Mouse (Mus musculus): ENCODE measurements around the gene Thap8. TPM values are rescaled to one million over a fixed set of nuclear protein-coding genes. Genes with fewer than 3 reads are reported as not detected.

The Thap8 gene
- polyA plus RNA-seq, 1 experiment from 2014 or later, result 0.22 TPM

DNA sequence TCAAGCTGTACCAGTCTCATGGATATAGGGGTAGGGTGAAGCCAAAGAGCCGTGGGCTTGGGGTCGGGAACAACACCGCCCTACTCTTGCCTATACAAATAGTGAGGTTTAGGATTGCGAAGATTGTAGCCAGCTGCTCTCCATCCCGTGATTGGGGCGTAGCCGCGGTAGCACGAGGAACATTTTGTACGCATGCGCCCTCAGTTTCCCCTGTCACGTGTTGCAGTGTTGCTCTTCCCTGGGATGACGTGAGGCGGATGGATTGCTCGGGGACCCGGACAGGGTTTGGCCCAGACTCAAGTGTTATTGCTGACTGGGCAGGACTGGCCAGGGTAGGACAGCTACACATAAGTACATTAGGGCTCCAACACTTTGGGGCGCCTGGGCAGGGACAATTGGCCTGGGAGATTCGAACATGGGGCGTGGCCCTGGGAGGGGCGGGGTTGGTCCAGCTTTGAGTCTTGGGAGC, 810 bp downstream of the Thap8 start:
- peak; percentile 86 for ATAC-seq
- Histone ChIP-seq H3K27ac (ENCODE audit: low read length) (peak overlapping the region; percentile 99), H3K27me3 (replicated peaks; ENCODE audit: control insufficient read depth, insufficient read depth, low read length) (no peaks in the 10 kb centered on the region), H3K4me1 (ENCODE audit: control insufficient read depth, insufficient read depth, low read length) (peaks cover 7% of the 10 kb centered on the region; the same call in 1 of the 2 replicates), H3K36me3 (ENCODE audit: control insufficient read depth, insufficient read depth, low read length) (no peaks in the 10 kb centered on the region), H3K4me2 (ENCODE audit: low read depth, low read length) (peak overlapping the region; percentile 93), H3K4me3 (ENCODE audit: low read length) (peak overlapping the region; percentile 82), H3K9ac (ENCODE audit: low read depth, low read length) (peak overlapping the region; percentile 57), H3K9me3 (ENCODE audit: control insufficient read depth, low read length) (no peaks in the 10 kb centered on the region)
- under 1% methylated on average over 20 of the region's 20 CpGs for WGBS

- no peak for ATAC-seq
- Histone ChIP-seq H3K27me3 (replicated peaks; ENCODE audit: control insufficient read depth, insufficient read depth, low read length) (no peaks in the 10 kb centered on the region), H3K27ac (ENCODE audit: low read length) (no peak overlapping the region), H3K9me3 (ENCODE audit: control insufficient read depth, low read length) (no peaks in the 10 kb centered on the region), H3K4me1 (ENCODE audit: control insufficient read depth, insufficient read depth, low read length) (peaks cover 7% of the 10 kb centered on the region; the same call in 1 of the 2 replicates), H3K4me2 (ENCODE audit: low read depth, low read length) (no peak overlapping the region), H3K4me3 (ENCODE audit: low read length) (no peak overlapping the region), H3K36me3 (ENCODE audit: control insufficient read depth, insufficient read depth, low read length) (no peaks in the 10 kb centered on the region), H3K9ac (ENCODE audit: low read depth, low read length) (no peak overlapping the region)
- 66% methylated on average over 4 of the region's 4 CpGs for WGBS
Observed at GRCm38 (mm10) chr7:30281522-30281921, 1.6 kb downstream of the Thap8 start.

GRCm38 (mm10) chr7:30282740-30283139, 2.8 kb downstream of the Thap8 start:
- H3K9me3 ChIP-seq (ENCODE audit: control insufficient read depth, low read length), result no peaks in the 10 kb centered on the region
- no peak for ATAC-seq
- H3K4me1 ChIP-seq (ENCODE audit: control insufficient read depth, insufficient read depth, low read length), result peaks cover 7% of the 10 kb centered on the region; the same call in 1 of the 2 replicates
- H3K9ac ChIP-seq (ENCODE audit: low read depth, low read length), result no peak overlapping the region
- no peak overlapping the region for H3K4me3 ChIP-seq (ENCODE audit: low read length)
- H3K27ac ChIP-seq (ENCODE audit: low read length), result no peak overlapping the region
- 81% methylated on average over 7 of the region's 7 CpGs for WGBS
- H3K4me2 ChIP-seq (ENCODE audit: low read depth, low read length), result no peak overlapping the region
- H3K36me3 ChIP-seq (ENCODE audit: control insufficient read depth, insufficient read depth, low read length), result no peaks in the 10 kb centered on the region
- no peaks in the 10 kb centered on the region for H3K27me3 ChIP-seq (replicated peaks; ENCODE audit: control insufficient read depth, insufficient read depth, low read length)

- Histone ChIP-seq H3K4me2 (ENCODE audit: low read depth, low read length) (no peak overlapping the region), H3K9ac (ENCODE audit: low read depth, low read length) (no peak overlapping the region), H3K4me3 (ENCODE audit: low read length) (no peak overlapping the region), H3K4me1 (ENCODE audit: control insufficient read depth, insufficient read depth, low read length) (0 out of 2 replicates have a peak, but pooled peaks cover under 1% of the 10 kb centered on the region), H3K27ac (ENCODE audit: low read length) (no peak overlapping the region), H3K27me3 (replicated peaks; ENCODE audit: control insufficient read depth, insufficient read depth, low read length) (no peaks in the 10 kb centered on the region), H3K36me3 (ENCODE audit: control insufficient read depth, insufficient read depth, low read length) (no peaks in the 10 kb centered on the region), H3K9me3 (ENCODE audit: control insufficient read depth, low read length) (no peaks in the 10 kb centered on the region)
- 67% methylated on average over 8 of the region's 8 CpGs for WGBS
- ATAC-seq, result no peak
Observed at GRCm38 (mm10) chr7:30286701-30287410, 7.0 kb downstream of the Thap8 start.

- no peak overlapping the region for H3K27ac ChIP-seq (ENCODE audit: low read length)
- no peaks in the 10 kb centered on the region for H3K27me3 ChIP-seq (replicated peaks; ENCODE audit: control insufficient read depth, insufficient read depth, low read length)
- WGBS, result 63% methylated on average over 6 of the region's 6 CpGs
- 0 out of 2 replicates have a peak, but pooled peaks cover 5% of the 10 kb centered on the region for H3K4me1 ChIP-seq (ENCODE audit: control insufficient read depth, insufficient read depth, low read length)
- no peak overlapping the region for H3K9ac ChIP-seq (ENCODE audit: low read depth, low read length)
- H3K4me3 ChIP-seq (ENCODE audit: low read length), result no peak overlapping the region
- H3K4me2 ChIP-seq (ENCODE audit: low read depth, low read length), result no peak overlapping the region
- no peaks in the 10 kb centered on the region for H3K36me3 ChIP-seq (ENCODE audit: control insufficient read depth, insufficient read depth, low read length)
- no peaks in the 10 kb centered on the region for H3K9me3 ChIP-seq (ENCODE audit: control insufficient read depth, low read length)
- ATAC-seq, result no peak
Observed at GRCm38 (mm10) chr7:30288046-30288445, 8.2 kb downstream of the Thap8 start.

- Histone ChIP-seq H3K9ac (ENCODE audit: low read depth, low read length) (no peak overlapping the region), H3K4me3 (ENCODE audit: low read length) (no peak overlapping the region), H3K27me3 (replicated peaks; ENCODE audit: control insufficient read depth, insufficient read depth, low read length) (no peaks in the 10 kb centered on the region), H3K36me3 (ENCODE audit: control insufficient read depth, insufficient read depth, low read length) (no peaks in the 10 kb centered on the region), H3K9me3 (ENCODE audit: control insufficient read depth, low read length) (no peaks in the 10 kb centered on the region), H3K4me2 (ENCODE audit: low read depth, low read length) (no peak overlapping the region), H3K27ac (ENCODE audit: low read length) (no peak overlapping the region), H3K4me1 (ENCODE audit: control insufficient read depth, insufficient read depth, low read length) (0 out of 2 replicates have a peak, but pooled peaks cover 5% of the 10 kb centered on the region)
- no peak for ATAC-seq
- WGBS, result 68% methylated on average over 7 of the region's 7 CpGs
Observed at GRCm38 (mm10) chr7:30289071-30289713, 9.3 kb downstream of the Thap8 start.

DNA sequence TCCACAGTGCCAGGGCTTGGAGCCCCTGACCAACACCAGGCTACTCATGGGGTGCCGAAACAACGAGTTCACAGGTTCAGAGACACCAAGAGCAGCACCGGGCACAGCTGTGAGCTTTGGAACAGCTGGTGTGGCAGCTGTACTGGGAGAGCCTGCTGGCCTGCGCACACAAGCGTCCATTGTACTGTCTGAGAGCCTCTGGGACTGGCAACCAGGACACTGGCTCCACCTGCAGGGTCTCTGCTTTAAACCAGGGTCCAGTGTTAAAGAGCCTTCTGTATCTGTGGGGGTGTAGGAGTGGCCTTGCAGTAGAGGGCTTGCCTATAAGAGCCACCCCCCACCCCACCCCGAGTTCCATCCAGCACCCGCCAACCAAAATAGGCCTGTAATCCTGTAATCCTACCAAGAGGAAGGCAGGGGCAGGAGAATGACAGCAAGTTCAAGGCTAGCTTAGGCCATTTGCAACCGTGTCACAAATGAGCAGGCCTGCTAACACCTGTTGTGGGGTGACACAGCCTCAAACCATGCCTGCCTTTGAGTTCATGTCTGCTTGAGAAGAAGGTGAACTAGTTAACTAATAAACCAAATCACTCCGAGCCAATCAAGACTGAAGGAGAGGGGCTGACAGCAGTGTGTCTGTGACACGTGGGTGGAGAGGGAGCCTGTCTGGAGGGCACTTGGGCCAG, 10.0 kb downstream of the Thap8 start:
- Histone ChIP-seq H3K4me1 (ENCODE audit: control insufficient read depth, insufficient read depth, low read length) (0 out of 2 replicates have a peak, but pooled peaks cover 5% of the 10 kb centered on the region), H3K9me3 (ENCODE audit: control insufficient read depth, low read length) (no peaks in the 10 kb centered on the region), H3K4me3 (ENCODE audit: low read length) (no peak overlapping the region), H3K4me2 (ENCODE audit: low read depth, low read length) (no peak overlapping the region), H3K36me3 (ENCODE audit: control insufficient read depth, insufficient read depth, low read length) (no peaks in the 10 kb centered on the region), H3K9ac (ENCODE audit: low read depth, low read length) (no peak overlapping the region), H3K27ac (ENCODE audit: low read length) (no peak overlapping the region), H3K27me3 (replicated peaks; ENCODE audit: control insufficient read depth, insufficient read depth, low read length) (no peaks in the 10 kb centered on the region)
- ATAC-seq, result 0 out of 2 replicates have a peak, but pooled peaks have one; percentile 15
- WGBS, result 66% methylated on average over 10 of the region's 10 CpGs

DNA sequence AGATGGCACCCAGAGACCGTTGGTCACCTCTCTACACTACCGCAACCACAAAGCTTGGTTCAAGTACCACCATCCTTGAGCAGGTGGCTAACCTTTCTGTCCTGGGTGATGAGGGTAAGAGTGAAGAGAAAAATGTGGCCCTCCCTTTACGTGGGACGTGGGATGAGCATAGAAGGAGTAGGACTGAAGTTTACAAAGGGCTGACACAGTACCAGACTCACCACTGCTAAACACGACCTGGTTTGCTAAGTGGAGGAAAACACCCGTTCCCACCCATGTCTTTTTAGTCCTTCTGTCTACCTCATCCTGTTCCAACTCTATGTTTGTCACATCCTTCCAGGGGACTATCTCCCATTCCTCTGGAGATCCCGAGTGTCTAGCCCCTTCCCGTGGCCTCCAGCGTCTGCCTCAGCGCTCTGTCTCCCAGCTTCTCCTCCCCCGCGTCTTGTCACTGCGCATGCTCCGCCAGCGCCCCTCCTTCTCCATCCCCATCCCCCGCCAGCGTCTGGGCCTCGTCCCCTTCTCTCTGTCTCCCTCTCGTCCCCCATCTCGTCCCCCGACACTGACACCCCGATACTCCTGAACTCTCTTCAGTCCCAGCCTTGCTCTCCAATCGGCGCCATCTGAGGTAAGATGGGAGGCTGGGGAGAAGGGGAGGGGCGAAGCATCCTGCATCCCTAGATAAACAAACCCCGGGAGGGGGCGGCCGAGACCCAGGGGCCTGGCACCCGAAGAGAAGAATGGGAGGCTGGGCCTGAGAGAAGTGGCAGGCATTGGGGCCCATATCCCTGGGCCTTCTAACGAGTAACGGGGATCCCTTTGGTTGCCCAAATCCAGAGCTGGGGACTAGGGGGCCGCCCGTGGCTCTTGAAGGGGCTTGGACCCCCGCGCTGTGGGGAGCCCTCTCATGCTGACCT, 11.6 kb downstream of the Thap8 start, which contains the start of gene Clip3:
Gene Clip3, plus strand, starts transcription at position 514 of the 917 bp plus-strand sequence.
- Histone ChIP-seq H3K4me2 (ENCODE audit: low read depth, low read length) (peak within 1 kb of the TSS; percentile 59), H3K9ac (ENCODE audit: low read depth, low read length) (peak within 1 kb of the TSS; percentile 78), H3K4me1 (ENCODE audit: control insufficient read depth, insufficient read depth, low read length) (0 out of 2 replicates have a peak, but pooled peaks cover 5% of the 10 kb centered on the region), H3K27me3 (replicated peaks; ENCODE audit: control insufficient read depth, insufficient read depth, low read length) (no peaks in the 10 kb centered on the region), H3K27ac (ENCODE audit: low read length) (peak within 1 kb of the TSS; percentile 49), H3K36me3 (ENCODE audit: control insufficient read depth, insufficient read depth, low read length) (no peaks in the 10 kb centered on the region), H3K9me3 (ENCODE audit: control insufficient read depth, low read length) (no peaks in the 10 kb centered on the region), H3K4me3 (ENCODE audit: low read length) (peak within 1 kb of the TSS; percentile 62)
- 8% methylated on average over 34 of the region's 35 CpGs for WGBS
- peak; percentile 76 for ATAC-seq
